Mouse (Mus musculus) brain, embryonic 14.5 days (tissue): Measurements from ENCODE around the gene Gm28043.

ENCODE experiments used
- CTCF ChIP-seq: fragments of 200-500 bp; IDR thresholded peaks from 2 replicates; pipeline ENCODE4 v1.5.1; 2012; ENCODE audit warnings: inconsistent platforms, mild to moderate bottlenecking, moderate library complexity, borderline replicate concordance; ENCODE audit not compliant: insufficient read depth, insufficient read length; ENCODE audit errors: extremely low read depth
- POLR2A ChIP-seq: fragments of 200-500 bp; IDR thresholded peaks from 2 replicates; pipeline ENCODE4 v1.6.1; 2012; ENCODE audit warnings: mild to moderate bottlenecking, inconsistent platforms, borderline replicate concordance; ENCODE audit not compliant: poor library complexity, insufficient read depth, insufficient read length, severe bottlenecking; ENCODE audit errors: extremely low read depth

DNA sequence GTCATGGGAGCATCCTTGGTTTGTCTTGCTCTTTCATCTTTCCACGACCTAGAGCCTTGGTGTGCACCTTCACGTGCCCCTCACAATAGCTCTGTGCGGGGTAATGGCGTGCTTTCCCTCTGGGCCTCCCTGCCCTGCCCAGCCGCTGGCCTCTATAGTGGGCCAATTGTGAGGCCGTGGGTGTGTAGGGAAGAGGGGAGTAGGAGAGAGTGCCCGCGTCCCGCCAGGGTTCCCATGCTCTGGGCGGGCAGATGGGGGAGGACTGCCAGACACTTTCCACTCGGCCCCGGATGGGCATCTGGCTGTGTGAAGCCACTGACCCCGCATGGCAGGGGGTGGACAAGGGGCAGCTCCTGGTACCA, 17.9 kb upstream of the Gm28043 start:
- TF ChIP-seq CTCF, result no peak
- TF ChIP-seq POLR2A, result no peak
